Mouse (Mus musculus) neural tube, embryonic 14.5 days (tissue): ENCODE measurements around the gene Shisa7. TPM values are rescaled to one million over a fixed set of nuclear protein-coding genes. Genes with fewer than 3 reads are reported as not detected.
"Not testable (repeated sequence)": the region's sequence is repeated elsewhere in the genome, so short reads cannot be mapped to it uniquely, and the experiment has no call there.

Experiments used
- ATAC-seq: fragments of 200-750 bp; cut with Nextera tagmentation; 2 replicates; pipeline ENCODE4 v1.8.0; 2017; ENCODE audit warnings: low read depth, mild to moderate bottlenecking, moderate TSS enrichment, moderate library complexity
- H3K27ac ChIP-seq: fragments of 300-500 bp; sonication (generic); 2 replicates; pipeline ENCODE4 v1.5.1; 2014; ENCODE audit warnings: low read depth, mild to moderate bottlenecking, control low read depth, low read length, moderate library complexity, mixed read lengths
- H3K27me3 ChIP-seq: fragments of 300-500 bp; sonication (generic); 2 replicates; pipeline ENCODE4 v1.6.1; 2014; ENCODE audit warnings: low read length; ENCODE audit not compliant: control insufficient read depth, insufficient read depth
- H3K36me3 ChIP-seq: fragments of 300-500 bp; sonication (generic); 2 replicates; pipeline ENCODE4 v1.6.1; 2014; ENCODE audit warnings: low read length, mixed read lengths; ENCODE audit not compliant: control insufficient read depth, insufficient read depth
- H3K4me1 ChIP-seq: fragments of 300-500 bp; sonication (generic); 2 replicates; pipeline ENCODE4 v1.6.1; 2014; ENCODE audit warnings: low read length; ENCODE audit not compliant: control insufficient read depth, insufficient read depth
- H3K4me2 ChIP-seq: fragments of 300-500 bp; sonication (generic); 2 replicates; pipeline ENCODE4 v1.6.1; 2014; ENCODE audit warnings: mild to moderate bottlenecking, low read depth, low read length, control low read depth
- H3K4me3 ChIP-seq: fragments of 300-500 bp; sonication (generic); 2 replicates; pipeline ENCODE4 v1.5.1; 2014; ENCODE audit warnings: low read depth, low read length, control low read depth, mixed read lengths
- H3K9ac ChIP-seq: fragments of 300-500 bp; sonication (generic); replicated peaks from 2 replicates; pipeline ENCODE4 v1.6.1; 2014; ENCODE audit warnings: low read depth, mild to moderate bottlenecking, control low read depth, low read length, mixed read lengths
- H3K9me3 ChIP-seq: fragments of 300-500 bp; sonication (generic); 2 replicates; pipeline ENCODE4 v1.6.1; 2016; ENCODE audit warnings: low read length; ENCODE audit not compliant: control insufficient read depth
- WGBS: fragments of 180-500 bp; shearing (Covaris S2); extraction: QIAGEN DNeasy Blood & Tissue Kit; methylation state at CpG from one replicate; pipeline ENCODE4 v1.1.7; 2014; 5-methylcytosine and 5-hydroxymethylcytosine counted together
- polyA plus RNA-seq: library from polyadenylated mRNA; unstranded; fragments of >200 nt; fragmentation: Nextera tagmentation; extraction: Ambion mirVana; gene quantifications from 2 replicates; pipeline ENCODE4 v1.2.1, GENCODE M21; 2014

Gene Shisa7
- polyA plus RNA-seq, 1 experiment from 2014 or later = 18.7 TPM

DNA sequence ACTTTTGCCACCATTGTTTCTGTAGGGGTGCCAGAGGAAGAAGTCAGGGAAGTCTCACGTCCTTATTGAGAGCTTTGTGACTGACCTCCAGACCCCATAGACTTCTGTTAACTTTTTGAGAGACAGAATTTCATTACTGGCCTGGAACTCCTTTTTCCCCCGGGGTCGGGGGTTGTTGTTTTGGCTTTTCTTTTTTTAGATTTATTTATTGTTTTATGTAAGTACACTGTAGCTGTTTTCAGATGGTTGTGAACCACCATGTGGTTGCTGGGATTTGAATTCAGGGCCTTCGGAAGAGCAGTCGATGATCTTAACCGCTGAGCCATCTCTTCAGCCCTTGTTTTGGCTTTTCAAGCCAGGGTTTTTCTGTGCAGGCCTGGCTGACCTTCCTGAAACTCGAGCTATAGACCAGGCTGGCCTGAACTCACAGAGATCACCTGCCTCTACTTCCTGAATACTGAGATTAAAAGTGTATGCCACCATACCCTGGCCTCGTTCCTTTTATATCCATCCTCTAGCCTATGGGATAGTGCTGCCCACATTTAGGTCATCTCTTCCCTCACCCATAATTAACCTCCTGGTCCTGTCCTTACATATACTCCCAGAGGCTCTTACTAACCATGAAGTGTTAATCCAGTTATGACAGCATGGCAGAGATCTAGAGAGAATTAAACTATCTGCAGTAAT lies 31.2 kb downstream of the Shisa7 start:
- H3K36me3 ChIP-seq = peaks cover 10% of the 10 kb centered on the region
- no peak for ATAC-seq
- no peaks in the 10 kb centered on the region for H3K27me3 ChIP-seq
- H3K4me1 ChIP-seq = peaks cover 14% of the 10 kb centered on the region
- peak overlapping the region; percentile 87 for H3K27ac ChIP-seq
- peak overlapping the region; percentile 60 for H3K4me2 ChIP-seq
- H3K4me3 ChIP-seq = peak overlapping the region; percentile 80
- peak overlapping the region; percentile 44; the same call in 1 of the 2 replicates for H3K9ac ChIP-seq
- no peaks in the 10 kb centered on the region for H3K9me3 ChIP-seq
- WGBS = 24% methylated on average over 8 of the region's 8 CpGs

DNA sequence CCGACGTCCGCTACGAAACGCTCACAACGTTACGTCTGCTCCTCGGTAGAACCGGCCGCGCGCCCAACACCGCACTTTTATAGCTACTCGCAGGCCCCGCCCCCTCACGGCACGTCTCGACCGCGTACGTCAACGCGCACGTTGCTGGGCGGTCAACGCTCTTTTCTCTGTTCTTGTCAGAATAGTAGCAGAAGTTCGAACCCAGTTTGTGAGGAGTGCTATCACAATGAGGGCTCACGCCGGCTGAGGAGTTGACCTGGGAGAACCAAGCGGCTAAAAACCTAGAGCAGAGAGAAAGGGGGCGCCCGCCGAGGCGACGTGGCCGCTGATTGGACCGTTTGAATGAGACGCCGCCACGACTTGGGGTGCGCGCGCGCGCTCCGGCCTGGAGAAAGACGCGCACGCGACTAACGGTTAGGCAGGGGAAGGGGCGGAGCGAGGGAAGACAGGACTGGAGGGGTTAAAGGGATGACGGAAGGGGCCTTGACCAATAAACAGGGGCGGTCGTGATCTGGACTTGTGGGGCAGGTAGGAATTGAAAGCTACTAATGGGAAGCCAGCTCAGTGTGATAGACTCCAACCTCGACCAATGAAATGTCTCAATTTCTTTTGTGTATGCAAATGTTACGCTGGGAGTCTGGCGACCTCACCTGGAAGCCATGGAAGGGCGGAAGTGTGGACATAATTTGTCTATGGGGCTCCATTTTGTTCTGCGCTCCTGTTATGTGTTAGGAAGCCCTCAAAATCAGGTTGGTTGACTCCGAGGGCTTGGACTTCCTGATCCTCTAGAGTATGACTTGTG lies 32.0 kb downstream of the Shisa7 start, which contains the start of gene Ube2s:
TSS of gene Ube2s (minus strand) at position 288 of the 802 bp plus-strand sequence.
- Histone ChIP-seq H3K4me1 (peaks cover 14% of the 10 kb centered on the region), H3K9ac (peak within 1 kb of the TSS; percentile 93), H3K36me3 (peaks cover 10% of the 10 kb centered on the region), H3K9me3 (no peaks in the 10 kb centered on the region), H3K4me2 (peak within 1 kb of the TSS; percentile 86), H3K27ac (peak within 1 kb of the TSS; percentile 98), H3K27me3 (no peaks in the 10 kb centered on the region), H3K4me3 (peak within 1 kb of the TSS; percentile 80)
- under 1% methylated on average over 62 of the region's 62 CpGs for WGBS
- peak; percentile 99 for ATAC-seq

DNA sequence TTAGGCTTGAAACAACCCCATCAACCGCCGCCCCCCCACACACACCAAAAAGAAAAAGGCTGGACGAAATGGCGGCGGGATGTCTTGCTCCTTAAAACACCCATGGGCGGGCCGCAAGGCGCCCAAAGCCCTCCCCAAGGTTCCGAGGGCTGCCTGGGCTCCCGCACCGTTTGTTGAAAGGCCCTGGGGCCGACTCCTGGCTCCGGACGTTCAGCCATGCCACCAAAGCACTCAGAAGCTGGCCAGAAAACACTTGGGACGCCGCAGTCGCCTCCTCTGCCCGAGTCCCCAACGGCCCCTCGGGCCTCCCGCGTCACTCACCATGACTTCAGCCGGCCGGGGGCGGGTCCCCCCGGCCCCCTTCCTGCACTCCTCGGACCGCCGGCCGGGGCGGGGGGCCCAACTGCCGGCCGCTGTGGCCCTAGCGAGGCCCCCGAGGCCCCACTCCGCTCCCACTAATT lies 32.6 kb downstream of the Shisa7 start:
- peak overlapping the region; percentile 93 for H3K9ac ChIP-seq
- ATAC-seq = no peak
- peaks cover 10% of the 10 kb centered on the region for H3K36me3 ChIP-seq
- peak overlapping the region; percentile 80 for H3K4me3 ChIP-seq
- under 1% methylated on average over 23 of the region's 36 CpGs for WGBS
- peak overlapping the region; percentile 86 for H3K4me2 ChIP-seq
- H3K27ac ChIP-seq = peak overlapping the region; percentile 98
- H3K9me3 ChIP-seq = no peaks in the 10 kb centered on the region
- no peaks in the 10 kb centered on the region for H3K27me3 ChIP-seq
- peaks cover 14% of the 10 kb centered on the region for H3K4me1 ChIP-seq

DNA sequence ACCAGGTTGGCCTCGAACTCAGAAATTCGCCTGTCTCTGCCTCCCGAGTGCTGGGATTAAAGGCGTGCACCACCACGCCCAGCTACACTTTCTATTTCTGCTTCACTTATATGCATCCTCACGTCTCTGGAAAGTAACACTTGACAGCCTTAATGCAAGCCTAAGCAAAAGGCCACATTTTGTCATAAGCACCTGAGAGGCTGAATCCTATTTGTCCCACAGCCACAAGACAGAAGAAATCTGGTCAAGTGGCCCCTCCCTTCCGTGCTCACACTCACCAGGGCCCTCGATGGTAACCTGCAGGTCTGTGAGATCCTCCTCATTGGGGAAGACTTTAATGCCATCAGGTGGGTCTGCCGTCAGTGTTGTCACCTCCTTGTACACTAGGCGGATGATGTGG lies 33.4 kb downstream of the Shisa7 start:
- Histone ChIP-seq H3K9ac (peak overlapping the region; percentile 93), H3K4me3 (peak overlapping the region; percentile 80), H3K4me2 (peak overlapping the region; percentile 86), H3K4me1 (peaks cover 14% of the 10 kb centered on the region), H3K36me3 (peaks cover 15% of the 10 kb centered on the region)
- not testable (repeated sequence) for H3K27ac ChIP-seq, H3K27me3 ChIP-seq, ATAC-seq, H3K9me3 ChIP-seq
- WGBS = 47% methylated on average over 10 of the region's 10 CpGs

DNA sequence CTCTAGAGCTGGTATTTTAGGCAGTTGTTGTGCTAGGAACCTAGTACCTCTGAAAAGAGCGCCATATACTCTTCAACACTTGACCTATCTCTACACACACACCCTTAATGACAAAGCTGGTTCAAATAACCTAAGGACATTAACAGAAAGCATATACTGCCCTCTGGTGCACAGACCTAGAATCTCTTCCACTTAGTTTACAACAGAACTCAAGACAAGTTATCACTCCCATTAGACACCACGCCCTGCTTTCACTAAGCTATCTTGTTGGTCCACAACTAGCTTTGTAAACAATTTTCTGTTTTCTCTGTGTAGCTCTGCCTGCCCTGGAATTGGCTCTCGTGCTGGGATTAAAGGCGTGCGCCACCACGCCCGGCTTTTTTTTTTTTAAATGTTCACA lies 37.8 kb downstream of the Shisa7 start:
- ATAC-seq = no peak
- WGBS = 92% methylated on average over 7 of the region's 7 CpGs
- H3K4me2 ChIP-seq = no peak overlapping the region

DNA sequence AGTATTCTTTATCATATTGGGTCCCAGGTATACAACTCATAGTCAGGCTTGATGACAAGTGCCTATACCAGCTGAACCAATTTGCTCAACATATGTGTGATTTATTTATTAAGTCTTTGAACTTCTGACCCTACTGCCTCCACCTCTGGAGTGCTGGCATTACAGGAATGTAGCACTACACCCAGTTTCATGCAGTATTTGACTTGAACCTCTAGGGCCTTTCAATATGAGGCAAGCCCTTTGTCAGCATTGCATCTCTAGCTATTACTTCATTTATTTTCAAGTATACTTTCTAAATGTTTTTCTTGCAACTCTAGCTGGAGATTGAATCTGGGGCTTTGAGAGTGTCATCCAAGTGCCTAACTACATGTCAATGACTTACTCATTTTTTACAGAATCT lies 42.2 kb downstream of the Shisa7 start:
- Histone ChIP-seq H3K9me3 (no peaks in the 10 kb centered on the region), H3K27ac (no peak overlapping the region), H3K4me2 (no peak overlapping the region), H3K4me3 (no peak overlapping the region), H3K36me3 (peaks cover 13% of the 10 kb centered on the region; the same call in 1 of the 2 replicates), H3K9ac (no peak overlapping the region), H3K4me1 (no peaks in the 10 kb centered on the region), H3K27me3 (no peaks in the 10 kb centered on the region)
- ATAC-seq = no peak

More for the DNA sequence above, 37.8 kb downstream of the Shisa7 start:
- Histone ChIP-seq H3K4me3 (no peak overlapping the region), H3K36me3 (peaks cover 20% of the 10 kb centered on the region), H3K9me3 (no peaks in the 10 kb centered on the region), H3K4me1 (peaks cover 8% of the 10 kb centered on the region), H3K9ac (no peak overlapping the region), H3K27ac (no peak overlapping the region), H3K27me3 (no peaks in the 10 kb centered on the region)

DNA sequence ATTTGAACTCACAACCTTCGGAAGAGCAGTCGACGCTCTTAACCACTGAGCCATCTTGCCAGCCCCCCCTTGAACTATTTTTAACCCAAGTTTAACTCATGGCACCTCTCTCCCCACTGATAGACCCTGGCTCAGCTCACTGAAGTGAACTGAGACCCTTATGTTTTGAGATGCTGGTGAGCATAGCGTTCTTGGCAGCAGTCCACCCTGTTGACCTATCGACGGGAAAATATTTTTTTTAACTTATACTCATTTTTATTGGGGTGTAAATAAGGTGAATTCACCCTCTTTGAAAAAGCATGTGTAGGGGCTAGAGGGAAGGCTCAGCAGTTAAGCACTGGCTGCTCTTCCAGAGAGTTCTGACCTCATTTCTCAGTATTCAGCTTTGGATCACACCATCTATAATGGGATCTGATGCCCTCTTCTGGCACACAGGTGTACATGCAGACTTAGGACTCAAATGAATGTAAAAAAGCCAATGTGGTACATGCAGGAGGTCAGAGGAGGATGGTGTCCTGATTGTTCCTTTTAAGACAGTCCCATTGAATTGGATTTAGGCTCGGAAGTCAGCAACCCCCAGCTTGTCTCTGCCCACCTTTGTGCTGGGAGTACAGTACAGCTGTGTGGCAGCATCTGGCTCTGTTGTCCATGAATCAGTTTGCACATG lies 48.6 kb downstream of the Shisa7 start:
- 78% methylated on average over 7 of the region's 7 CpGs for WGBS
- Histone ChIP-seq H3K27ac (no peak overlapping the region), H3K4me3 (no peak overlapping the region), H3K4me2 (no peak overlapping the region), H3K9ac (no peak overlapping the region), H3K27me3 (no peaks in the 10 kb centered on the region), H3K36me3 (peaks cover 25% of the 10 kb centered on the region), H3K4me1 (peaks cover 7% of the 10 kb centered on the region), H3K9me3 (no peaks in the 10 kb centered on the region)
- peak; percentile 8; the same call in 1 of the 2 replicates for ATAC-seq

DNA sequence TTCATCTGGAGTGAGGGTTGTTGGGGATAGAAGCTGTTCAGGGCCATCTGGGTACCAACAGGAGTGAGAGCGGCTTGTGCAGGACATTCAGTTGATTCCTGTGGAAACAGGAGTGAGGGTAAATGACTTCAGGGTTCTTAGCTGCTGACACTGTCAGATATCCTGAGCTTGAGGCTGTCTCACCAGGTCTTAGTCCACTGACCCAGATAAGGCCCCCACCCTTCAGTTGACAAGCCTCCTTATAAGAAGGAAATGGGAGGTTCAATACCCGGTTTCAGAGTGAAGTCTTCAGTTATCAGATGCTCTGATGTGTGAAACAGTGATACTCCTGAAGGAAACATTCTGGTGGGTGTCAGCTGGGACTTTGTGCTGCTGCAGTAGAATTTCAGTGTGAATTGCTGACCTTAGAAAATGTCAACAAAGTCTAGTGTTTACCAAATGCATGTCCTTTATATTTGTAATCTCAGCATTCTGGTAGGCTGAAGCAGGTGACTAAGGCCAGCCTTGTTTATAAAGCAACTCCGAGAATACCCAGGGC lies 49.8 kb downstream of the Shisa7 start:
- Histone ChIP-seq H3K27me3 (no peaks in the 10 kb centered on the region), H3K27ac (no peak overlapping the region), H3K4me2 (no peak overlapping the region), H3K4me1 (peaks cover 7% of the 10 kb centered on the region), H3K36me3 (peaks cover 25% of the 10 kb centered on the region), H3K4me3 (no peak overlapping the region), H3K9me3 (no peaks in the 10 kb centered on the region), H3K9ac (no peak overlapping the region)
- 86% methylated on average over 3 of the region's 3 CpGs for WGBS
- ATAC-seq = no peak
